In the genomic region with DNA sequence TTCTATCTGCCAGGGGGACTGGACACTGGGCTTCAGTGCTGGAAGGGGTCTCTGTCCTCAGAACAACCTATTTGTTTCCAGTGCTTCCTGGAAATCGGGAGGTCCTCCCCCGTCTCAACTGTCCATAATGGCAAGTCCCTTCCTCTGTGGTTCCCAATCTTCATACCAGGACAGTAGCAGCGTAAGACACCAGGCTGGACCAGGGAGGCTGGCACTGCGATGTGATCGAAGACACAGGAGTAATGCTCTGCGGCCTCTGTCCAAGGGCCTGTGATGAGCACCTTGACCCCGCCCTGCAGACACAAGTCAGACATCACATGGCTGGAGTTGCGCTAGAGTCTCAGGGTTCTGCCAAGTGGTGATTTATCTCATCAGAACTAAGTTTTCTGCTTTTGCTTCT, we compare ENCODE assay signal across 11 mouse cellular contexts.
"Had no signal": no experiment of that assay in that cellular context is flagged by ENCODE, and none has a peak within 500 bp of the region (broad histone marks: within the 10 kb centered on the region; RNA-seq: fewer than 3 reads in every experiment).

No protein-coding gene starts in this region.

- H3K9me3 ChIP-seq: limb, embryonic 10.5 days; midbrain, embryonic 13.5 days; neural tube, embryonic 15.5 days; stomach, embryonic 15.5 days had no signal

- H3K4me2 ChIP-seq: midbrain, embryonic 13.5 days; neural tube, embryonic 15.5 days; stomach, embryonic 15.5 days had no signal

- H3K27me3 ChIP-seq: midbrain, embryonic 13.5 days; neural tube, embryonic 15.5 days; stomach, embryonic 15.5 days had no signal

- H3K27ac ChIP-seq: limb, embryonic 10.5 days; midbrain, embryonic 13.5 days; neural tube, embryonic 15.5 days; stomach, embryonic 15.5 days had no signal

- H3K4me3 ChIP-seq: limb, embryonic 10.5 days; midbrain, embryonic 13.5 days; myocyte; neural tube, embryonic 15.5 days; stomach, embryonic 15.5 days had no signal

- ATAC-seq: intestine, embryonic 16.5 days; midbrain, embryonic 13.5 days had no signal

- DNase-seq: kidney, adult 8-10 months; kidney, postnatal 36 days; lung, adult 2 months; thymus, adult 2 months; thymus, postnatal 25 days had no signal

- H3K9ac ChIP-seq: midbrain, embryonic 13.5 days; neural tube, embryonic 15.5 days; stomach, embryonic 15.5 days had no signal
